Mouse (Mus musculus): ENCODE data around the gene Dnali1. TPM values are rescaled to one million over a fixed set of nuclear protein-coding genes. Genes with fewer than 3 reads are reported as not detected.

The Dnali1 gene
- total and polyA plus RNA-seq, 2 experiments from 2014 or later: 1.9 to 2.4 TPM

DNA sequence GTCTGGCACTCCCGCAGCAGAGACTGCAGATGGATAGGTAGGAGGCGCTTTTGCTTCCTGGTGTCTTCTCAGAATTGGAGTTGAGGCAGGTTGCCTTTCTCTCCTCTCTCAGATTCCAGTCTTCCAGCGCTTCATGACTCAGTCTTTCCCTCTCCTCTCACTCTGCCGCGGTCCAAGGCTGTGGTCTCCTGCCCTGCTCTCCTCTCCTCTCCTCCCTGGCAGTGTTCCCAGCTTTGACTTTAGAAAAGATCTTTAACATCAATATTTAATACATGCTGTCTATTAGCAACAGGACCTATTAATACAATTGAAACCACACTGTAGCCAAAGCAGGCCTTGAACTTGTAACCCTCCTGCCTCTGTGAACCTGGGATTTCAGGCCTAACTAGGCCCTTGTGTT, 30.6 kb upstream of the Dnali1 start:
- H3K4me1 ChIP-seq (ENCODE audit: insufficient read depth): no peaks in the 10 kb centered on the region
- H3K9me3 ChIP-seq (ENCODE audit: low read length): no peaks in the 10 kb centered on the region
- no peak for DNase-seq
- H3K27ac ChIP-seq (ENCODE audit: low read depth, low read length): no peak overlapping the region
- H3K4me2 ChIP-seq (ENCODE audit: low read depth): no peak overlapping the region
- H3K27me3 ChIP-seq (ENCODE audit: insufficient read depth, low read length): no peaks in the 10 kb centered on the region
- no peak for TF ChIP-seq CTCF (IDR thresholded peaks at IDR 0.05; ENCODE audit: low read depth)
- 0 out of 2 replicates have a peak, but pooled peaks cover 13% of the 10 kb centered on the region for H3K36me3 ChIP-seq (ENCODE audit: insufficient read depth)
- H3K4me3 ChIP-seq (ENCODE audit: low read depth, low read length): no peak overlapping the region
- ATAC-seq: no peak
- 94% methylated on average over 5 of the region's 5 CpGs for WGBS
- H3K9ac ChIP-seq: no peak overlapping the region

DNA sequence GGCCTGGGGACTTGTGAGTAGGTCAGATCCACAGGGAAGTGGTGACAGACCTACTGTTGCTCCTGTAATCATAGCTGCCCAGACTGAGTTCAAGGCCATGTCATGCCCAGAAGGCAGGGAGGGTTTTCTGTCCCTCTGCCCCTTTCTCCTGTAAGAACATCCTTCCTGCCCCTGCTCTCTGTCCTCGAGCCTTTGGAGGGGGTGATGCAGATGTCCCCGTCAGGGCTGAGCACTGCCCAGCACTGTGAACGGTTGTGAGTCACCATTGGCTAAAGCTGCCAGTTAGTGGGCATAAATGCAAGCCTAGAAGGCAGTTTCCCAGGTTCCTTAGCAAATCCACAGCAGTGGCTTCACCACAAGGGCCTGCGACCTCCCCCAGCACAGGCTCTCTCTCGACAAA, 27.5 kb upstream of the Dnali1 start:
- H3K9ac ChIP-seq: no peak overlapping the region
- H3K9me3 ChIP-seq (ENCODE audit: low read length): no peaks in the 10 kb centered on the region
- ATAC-seq (no peak), DNase-seq (no peak)
- 93% methylated on average over 5 of the region's 5 CpGs for WGBS
- TF ChIP-seq CTCF (IDR thresholded peaks at IDR 0.05; ENCODE audit: low read depth): no peak
- H3K36me3 ChIP-seq (ENCODE audit: insufficient read depth): peaks cover 41% of the 10 kb centered on the region
- H3K4me1 ChIP-seq (ENCODE audit: insufficient read depth): no peaks in the 10 kb centered on the region
- H3K27me3 ChIP-seq (ENCODE audit: insufficient read depth, low read length): no peaks in the 10 kb centered on the region
- no peak overlapping the region for H3K27ac ChIP-seq (ENCODE audit: low read depth, low read length)
- H3K4me3 ChIP-seq (ENCODE audit: low read depth, low read length): no peak overlapping the region
- H3K4me2 ChIP-seq (ENCODE audit: low read depth): no peak overlapping the region

DNA sequence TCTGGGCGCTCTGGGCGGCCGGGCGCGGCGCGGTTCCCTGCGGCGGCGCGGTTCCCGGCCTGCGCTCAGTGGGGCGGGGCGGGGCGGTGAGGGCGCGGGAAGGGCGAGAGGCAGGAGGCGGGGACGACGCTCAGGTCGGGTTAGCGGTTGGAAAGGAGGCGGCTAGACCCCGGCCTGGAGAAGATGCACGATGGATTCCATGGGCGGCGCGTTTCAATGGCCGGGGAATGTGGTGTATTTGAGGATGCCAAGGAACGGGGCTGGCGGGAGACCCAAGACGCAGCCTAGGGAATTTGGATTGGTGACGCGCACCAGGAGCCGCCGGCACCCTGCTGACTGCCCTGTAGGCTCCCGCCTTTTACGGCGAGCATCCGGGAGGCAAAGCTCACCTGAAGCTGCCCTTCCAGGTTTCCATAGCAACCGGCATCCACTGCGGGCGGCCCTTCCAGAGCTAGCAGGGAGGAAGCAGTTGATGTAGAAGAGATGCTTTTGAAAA, 19.9 kb upstream of the Dnali1 start:
- Histone ChIP-seq H3K27me3 (ENCODE audit: insufficient read depth, low read length) (no peaks in the 10 kb centered on the region), H3K4me3 (ENCODE audit: low read depth, low read length) (peak overlapping the region; percentile 100), H3K9me3 (ENCODE audit: low read length) (no peaks in the 10 kb centered on the region), H3K4me2 (ENCODE audit: low read depth) (peak overlapping the region; percentile 77), H3K36me3 (ENCODE audit: insufficient read depth) (peaks cover 35% of the 10 kb centered on the region), H3K9ac (peak overlapping the region; percentile 92), H3K27ac (ENCODE audit: low read depth, low read length) (peak overlapping the region; percentile 99), H3K4me1 (ENCODE audit: insufficient read depth) (peaks cover 13% of the 10 kb centered on the region; the same call in 1 of the 2 replicates)
- DNase-seq (peak; percentile 80), ATAC-seq (peak; percentile 91)
- 2% methylated on average over 44 of the region's 45 CpGs for WGBS
- TF ChIP-seq CTCF (IDR thresholded peaks at IDR 0.05; ENCODE audit: low read depth): no peak

DNA sequence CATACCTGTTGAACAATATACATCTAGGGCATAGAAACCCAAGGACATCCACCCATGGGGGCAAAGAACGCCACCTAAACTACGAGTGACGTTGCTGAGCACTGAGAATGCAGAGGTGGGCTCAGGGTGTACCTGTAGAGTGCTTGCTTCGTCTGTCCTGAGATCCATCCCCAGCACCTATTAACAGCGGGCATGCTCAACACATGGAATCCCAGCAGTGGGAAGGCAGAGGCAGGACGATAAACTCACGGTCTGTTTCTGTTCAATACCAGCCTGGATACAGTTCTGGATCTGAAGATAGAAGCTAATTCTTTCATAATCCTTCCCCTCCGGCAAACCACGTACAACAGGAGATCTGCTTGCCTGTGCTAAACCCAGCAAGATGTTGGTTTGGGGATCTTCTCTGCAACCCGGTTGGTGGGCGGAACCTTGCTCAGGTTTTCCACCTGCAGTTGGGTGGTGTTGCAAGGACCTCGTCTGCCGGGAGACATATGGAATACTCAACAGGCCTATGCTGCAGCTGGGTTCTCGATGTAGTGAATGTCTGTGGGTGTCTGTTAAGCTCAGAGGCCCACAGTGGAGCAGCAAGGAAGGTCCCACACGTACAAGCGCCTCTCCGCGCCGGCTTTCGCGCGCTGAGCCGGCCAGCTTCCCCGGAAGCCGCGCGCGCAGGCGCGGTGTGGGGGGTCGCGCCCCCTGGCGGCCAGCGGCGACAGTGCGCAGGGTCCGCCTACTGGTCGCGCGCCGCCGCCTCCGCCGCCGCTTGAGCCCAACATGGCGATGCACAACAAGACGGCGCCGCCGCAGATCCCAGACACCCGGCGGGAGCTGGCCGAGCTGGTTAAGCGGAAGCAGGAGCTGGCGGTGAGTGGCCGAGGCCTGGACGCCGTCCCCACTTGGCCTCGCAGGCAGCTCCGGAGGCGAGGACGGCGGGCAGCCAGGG, 19.2 kb upstream of the Dnali1 start, which contains the start of gene Meaf6:
Gene Meaf6, plus strand, starts transcription at position 732 of the 943 bp plus-strand sequence.
- no peaks in the 10 kb centered on the region for H3K27me3 ChIP-seq (ENCODE audit: insufficient read depth, low read length)
- H3K4me3 ChIP-seq (ENCODE audit: low read depth, low read length): peak within 1 kb of the TSS; percentile 100
- WGBS: 1% methylated on average over 63 of the region's 63 CpGs
- DNase-seq (peak; percentile 94), ATAC-seq (peak; percentile 94)
- H3K4me1 ChIP-seq (ENCODE audit: insufficient read depth): peaks cover 13% of the 10 kb centered on the region; the same call in 1 of the 2 replicates
- peak within 1 kb of the TSS; percentile 99 for H3K27ac ChIP-seq (ENCODE audit: low read depth, low read length)
- H3K9ac ChIP-seq: peak within 1 kb of the TSS; percentile 92
- H3K9me3 ChIP-seq (ENCODE audit: low read length): no peaks in the 10 kb centered on the region
- H3K4me2 ChIP-seq (ENCODE audit: low read depth): peak within 1 kb of the TSS; percentile 77
- peak; percentile 88 for TF ChIP-seq CTCF (IDR thresholded peaks at IDR 0.05; ENCODE audit: low read depth)
- peaks cover 28% of the 10 kb centered on the region for H3K36me3 ChIP-seq (ENCODE audit: insufficient read depth)

DNA sequence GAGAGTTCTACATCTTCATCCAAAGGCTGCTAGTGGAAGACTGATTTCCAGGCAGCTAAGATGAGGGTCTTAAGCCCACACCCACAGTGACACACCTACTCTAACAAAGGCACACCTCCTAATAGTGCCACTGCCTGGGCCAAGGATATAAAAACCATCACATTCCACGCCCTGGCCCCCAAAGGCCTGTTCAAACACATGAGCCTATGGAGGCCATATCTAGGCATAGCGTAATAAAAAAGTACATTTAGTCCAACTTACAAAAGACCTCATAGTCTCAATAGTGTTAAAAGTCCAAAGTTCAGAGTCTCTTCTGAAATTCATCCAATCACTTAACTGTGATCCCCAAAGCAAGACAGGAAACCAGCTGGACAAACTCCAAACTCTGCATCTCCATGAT, 13.2 kb upstream of the Dnali1 start:
- WGBS: 99% methylated on average over 2 of the region's 2 CpGs
- DNase-seq (no peak), ATAC-seq (no peak)
- Histone ChIP-seq H3K4me2 (ENCODE audit: low read depth) (no peak overlapping the region), H3K4me3 (ENCODE audit: low read depth, low read length) (no peak overlapping the region), H3K27me3 (ENCODE audit: insufficient read depth, low read length) (no peaks in the 10 kb centered on the region), H3K27ac (ENCODE audit: low read depth, low read length) (no peak overlapping the region), H3K9me3 (ENCODE audit: low read length) (no peaks in the 10 kb centered on the region), H3K36me3 (ENCODE audit: insufficient read depth) (peaks cover 24% of the 10 kb centered on the region), H3K4me1 (ENCODE audit: insufficient read depth) (no peaks in the 10 kb centered on the region), H3K9ac (no peak overlapping the region)
- TF ChIP-seq CTCF (IDR thresholded peaks at IDR 0.05; ENCODE audit: low read depth): no peak

DNA sequence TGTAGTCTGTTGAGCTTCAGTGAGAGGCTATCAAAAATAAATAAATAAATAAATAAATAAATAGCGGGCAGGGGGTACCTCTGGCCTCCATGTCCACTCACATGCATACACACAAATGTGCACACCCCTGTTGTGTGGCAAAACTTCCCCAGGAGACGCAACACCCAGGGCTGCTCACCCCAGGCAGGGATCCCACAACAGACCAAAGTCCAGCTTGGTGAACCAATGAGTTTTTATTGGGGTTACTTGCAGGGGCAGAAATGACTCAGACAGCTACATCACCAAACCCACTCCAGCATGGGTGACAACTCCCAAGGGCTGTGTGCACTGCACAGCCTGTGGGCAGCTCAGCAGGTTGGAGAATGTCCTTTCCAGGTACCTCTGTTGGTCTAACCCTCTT, 12.2 kb upstream of the Dnali1 start:
- Histone ChIP-seq H3K27ac (ENCODE audit: low read depth, low read length) (no peak overlapping the region), H3K4me1 (ENCODE audit: insufficient read depth) (no peaks in the 10 kb centered on the region), H3K4me3 (ENCODE audit: low read depth, low read length) (no peak overlapping the region), H3K36me3 (ENCODE audit: insufficient read depth) (peaks cover 34% of the 10 kb centered on the region), H3K9ac (no peak overlapping the region), H3K4me2 (ENCODE audit: low read depth) (no peak overlapping the region), H3K9me3 (ENCODE audit: low read length) (no peaks in the 10 kb centered on the region), H3K27me3 (ENCODE audit: insufficient read depth, low read length) (no peaks in the 10 kb centered on the region)
- 88% methylated on average over 2 of the region's 2 CpGs for WGBS
- ATAC-seq (no peak), DNase-seq (no peak)
- no peak for TF ChIP-seq CTCF (IDR thresholded peaks at IDR 0.05; ENCODE audit: low read depth)

Measured in forebrain, postnatal 0 days (tissue).